In the genomic region with DNA sequence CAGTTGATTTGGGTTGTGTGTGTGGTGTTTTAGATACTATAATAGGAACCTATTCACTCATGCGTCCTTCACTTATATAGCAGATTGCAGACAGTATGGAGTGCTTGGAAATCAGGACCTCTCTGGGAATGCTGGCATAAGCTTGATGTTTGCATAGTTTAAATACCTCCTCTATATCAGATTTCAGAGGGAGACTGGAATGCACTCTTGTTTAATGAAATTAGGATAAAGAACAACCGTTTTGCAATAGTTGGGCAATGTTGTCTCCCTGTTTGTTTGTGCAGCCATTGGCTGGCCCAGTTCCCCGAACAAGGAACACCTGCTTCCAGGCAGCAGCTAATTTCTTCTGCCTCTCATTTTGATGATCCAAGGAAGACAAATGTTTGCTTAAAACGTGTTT, we compare ENCODE assay signal across 11 mouse cellular contexts. TPM values are rescaled to one million over a fixed set of nuclear protein-coding genes. Genes with fewer than 3 reads are reported as not detected.
DNase-seq lines count a peak whose midpoint lies in the region; ATAC-seq and TF ChIP-seq lines count a peak whose summit lies in the region.
"Had no signal": no experiment of that assay in that cellular context is flagged by ENCODE, and none has a peak within 500 bp of the region (broad histone marks: within the 10 kb centered on the region; RNA-seq: fewer than 3 reads in every experiment).

No protein-coding gene starts in this region.

- peaks cover 49% of the 10 kb centered on the region for H3K36me3 ChIP-seq in forebrain, embryonic 14.5 days (ENCODE audit: control insufficient read depth, insufficient read depth, low read length)
- H3K36me3 ChIP-seq in forebrain, postnatal 0 days (ENCODE audit: insufficient read depth): peaks cover 35% of the 10 kb centered on the region
- peaks cover 58% of the 10 kb centered on the region for H3K36me3 ChIP-seq in neural tube, embryonic 15.5 days

- no peak overlapping the region for H3K27ac ChIP-seq in forebrain, embryonic 14.5 days (ENCODE audit: low read depth, low read length)
- no peak overlapping the region for H3K27ac ChIP-seq in forebrain, postnatal 0 days (ENCODE audit: low read depth, low read length)
- H3K27ac ChIP-seq in neural tube, embryonic 15.5 days (replicated peaks): no peak overlapping the region
- H3K27ac ChIP-seq: forebrain, embryonic 13.5 days; stomach, embryonic 15.5 days had no signal

- peak; percentile 24 for DNase-seq in forebrain, embryonic 14.5 days (ENCODE audit: low spot score)
- DNase-seq in forebrain, postnatal 0 days: no peak
- peak; percentile 30 to 38 for DNase-seq in kidney, postnatal 36 days
- no peak for DNase-seq in kidney, adult 9 months
- DNase-seq in fibroblast of lung, adult 2 months (ENCODE audit: low read depth): peak; percentile 18
- DNase-seq in lung, postnatal 36 days: peak; percentile 84
- DNase-seq in embryo, embryonic 11 days: no peak

- no peak for ATAC-seq in forebrain, embryonic 14.5 days
- ATAC-seq in forebrain, postnatal 0 days: no peak
- no peak for ATAC-seq in neural tube, embryonic 15.5 days (ENCODE audit: low FRiP score)
- ATAC-seq: forebrain, embryonic 13.5 days had no signal

- H3K4me2 ChIP-seq in forebrain, embryonic 14.5 days (ENCODE audit: low read length): no peak overlapping the region
- H3K4me2 ChIP-seq in forebrain, postnatal 0 days (ENCODE audit: low read depth): no peak overlapping the region
- H3K4me2 ChIP-seq in neural tube, embryonic 15.5 days: no peak overlapping the region
- H3K4me2 ChIP-seq: forebrain, embryonic 13.5 days; heart, embryonic 11.5 days; stomach, embryonic 15.5 days had no signal

- H3K4me3 ChIP-seq in forebrain, embryonic 14.5 days (ENCODE audit: low read depth, low read length): no peak overlapping the region
- no peak overlapping the region for H3K4me3 ChIP-seq in forebrain, postnatal 0 days (ENCODE audit: low read depth, low read length)
- H3K4me3 ChIP-seq in neural tube, embryonic 15.5 days (replicated peaks): no peak overlapping the region
- H3K4me3 ChIP-seq: forebrain, embryonic 13.5 days; stomach, embryonic 15.5 days had no signal

- H3K27me3 ChIP-seq in forebrain, embryonic 14.5 days (replicated peaks; ENCODE audit: control insufficient read depth, insufficient read depth, low read length): no peaks in the 10 kb centered on the region
- no peaks in the 10 kb centered on the region for H3K27me3 ChIP-seq in forebrain, postnatal 0 days (ENCODE audit: insufficient read depth, low read length)
- H3K27me3 ChIP-seq in neural tube, embryonic 15.5 days (replicated peaks): no peaks in the 10 kb centered on the region
- H3K27me3 ChIP-seq: forebrain, embryonic 13.5 days; stomach, embryonic 15.5 days had no signal

- no peak for TF ChIP-seq CTCF in forebrain, postnatal 0 days (IDR thresholded peaks at IDR 0.05; ENCODE audit: low read depth)

- WGBS in forebrain, embryonic 14.5 days: 56% methylated on average over 4 of the region's 4 CpGs
- 28% methylated on average over 4 of the region's 4 CpGs for WGBS in forebrain, postnatal 0 days
- 75% methylated on average over 4 of the region's 4 CpGs for WGBS in neural tube, embryonic 15.5 days

- H3K9me3 ChIP-seq in forebrain, embryonic 14.5 days (replicated peaks; ENCODE audit: control insufficient read depth, low read length): no peaks in the 10 kb centered on the region
- H3K9me3 ChIP-seq in forebrain, postnatal 0 days (ENCODE audit: low read length): no peaks in the 10 kb centered on the region
- no peaks in the 10 kb centered on the region for H3K9me3 ChIP-seq in neural tube, embryonic 15.5 days (replicated peaks)
- H3K9me3 ChIP-seq: forebrain, embryonic 13.5 days; stomach, embryonic 15.5 days had no signal

- H3K9ac ChIP-seq in forebrain, embryonic 14.5 days (ENCODE audit: low read length): no peak overlapping the region
- H3K9ac ChIP-seq in forebrain, postnatal 0 days: no peak overlapping the region
- no peak overlapping the region for H3K9ac ChIP-seq in neural tube, embryonic 15.5 days (replicated peaks)
- H3K9ac ChIP-seq: forebrain, embryonic 13.5 days; stomach, embryonic 15.5 days had no signal

- H3K4me1 ChIP-seq in forebrain, embryonic 14.5 days (ENCODE audit: control insufficient read depth, insufficient read depth, low read length): peaks cover 2% of the 10 kb centered on the region; the same call in 1 of the 2 replicates
- no peaks in the 10 kb centered on the region for H3K4me1 ChIP-seq in forebrain, postnatal 0 days (ENCODE audit: insufficient read depth)
- H3K4me1 ChIP-seq in neural tube, embryonic 15.5 days: peaks cover 8% of the 10 kb centered on the region
- H3K4me1 ChIP-seq: forebrain, embryonic 13.5 days had no signal

RNA-seq across cellular contexts. Expression of a gene that starts 9.8 kb away (rescaled TPM):
- polyA plus RNA-seq in forebrain, embryonic 14.5 days (2014; fragmentation: Nextera tagmentation; extraction: Ambion mirVana): 63.3 and 68.3 TPM in 2 replicates
- total RNA-seq in forebrain, postnatal 0 days (2014; rRNA removed): 151 and 161 TPM in 2 replicates
- 105 and 119 TPM in 2 replicates for polyA plus RNA-seq in forebrain, postnatal 0 days (2015; fragmentation: Nextera tagmentation; extraction: Ambion mirVana)
- polyA plus RNA-seq in neural tube, embryonic 15.5 days (2015; fragmentation: Nextera tagmentation; extraction: Ambion mirVana): 104 and 126 TPM in 2 replicates

Comparison
In these comparisons a context has a peak if more than half of its experiments do, and no peak if none do; other contexts are left out.
1. DNase-seq: peak in forebrain, embryonic 14.5 days (single experiment), kidney, postnatal 36 days (2 of 2), fibroblast of lung, adult 2 months (single experiment) and lung, postnatal 36 days (single experiment); none in forebrain, postnatal 0 days (single experiment), kidney, adult 9 months (single experiment) and embryo, embryonic 11 days (single experiment).